Mouse (Mus musculus) MEL (cell line): Measurements from ENCODE around the gene Fhad1. TPM values are rescaled to one million over a fixed set of nuclear protein-coding genes. Genes with fewer than 3 reads are reported as not detected.

Experiments used
- DNase-seq: peaks from one replicate; pipeline ENCODE4 v3.0.0; 2011; ENCODE audit warnings: low read depth, low spot score
- H3K27ac ChIP-seq: 2 replicates; pipeline ENCODE4 v1.5.1; 2012; ENCODE audit warnings: low read depth, mild to moderate bottlenecking, control low read depth, low read length, moderate library complexity; ENCODE audit not compliant: control insufficient read depth
- H3K27me3 ChIP-seq, 2 experiments: fragments of 150-350 bp in 1 of 2; sonication (generic) in 1 of 2; 2 replicates each; pipeline ENCODE4 v1.6.1; 2012; ENCODE audit warnings: low read length in 2 of 2, mild to moderate bottlenecking in 2 of 2, improper control_type of control experiment in 1 of 2, moderate library complexity in 1 of 2; ENCODE audit not compliant: insufficient read depth in 2 of 2, control insufficient read depth in 1 of 2
- H3K36me3 ChIP-seq, 2 experiments: 2 replicates each; pipeline ENCODE4 v1.6.1; 2012 to 2014; ENCODE audit warnings: low read length in 2 of 2, improper control_type of control experiment in 1 of 2, inconsistent platforms in 1 of 2, mild to moderate bottlenecking in 1 of 2; ENCODE audit not compliant: insufficient read depth in 2 of 2, control insufficient read depth in 1 of 2
- H3K4me1 ChIP-seq, 2 experiments: fragments of 150-350 bp in 1 of 2; sonication (generic) in 1 of 2; 2 replicates each; pipeline ENCODE4 v1.6.1; 2012; ENCODE audit warnings: low read length in 2 of 2, improper control_type of control experiment in 1 of 2, mild to moderate bottlenecking in 1 of 2; ENCODE audit not compliant: insufficient read depth in 2 of 2, control insufficient read depth in 1 of 2
- H3K4me3 ChIP-seq, 2 experiments: fragments of 150-350 bp in 1 of 2; sonication (generic) in 1 of 2; 2 replicates each; pipeline ENCODE4 v1.5.1; 2012; ENCODE audit warnings: low read depth in 2 of 2, low read length in 2 of 2, mild to moderate bottlenecking in 2 of 2, moderate library complexity in 2 of 2, control low read depth in 1 of 2, improper control_type of control experiment in 1 of 2; ENCODE audit not compliant: control insufficient read depth in 1 of 2, insufficient read depth in 1 of 2
- H3K79me2 ChIP-seq: 2 replicates; pipeline ENCODE4 v1.6.1; 2012; ENCODE audit warnings: mild to moderate bottlenecking, low read length, moderate library complexity; ENCODE audit not compliant: control insufficient read depth, poor library complexity, insufficient read depth
- H3K9ac ChIP-seq: 2 replicates; pipeline ENCODE4 v1.6.1; 2012; ENCODE audit warnings: low read depth, mild to moderate bottlenecking, control low read depth, low read length, moderate library complexity; ENCODE audit not compliant: control insufficient read depth, poor library complexity, severe bottlenecking
- H3K9me3 ChIP-seq: fragments of 150-350 bp; sonication (generic); replicated peaks from 2 replicates; pipeline ENCODE4 v1.6.1; 2012; ENCODE audit warnings: mild to moderate bottlenecking, low read length, improper control_type of control experiment, moderate library complexity; ENCODE audit not compliant: insufficient read depth
- BHLHE40 ChIP-seq: IDR thresholded peaks from 2 replicates; pipeline ENCODE4 v1.6.1; 2012; ENCODE audit warnings: low read depth, mild to moderate bottlenecking, inconsistent platforms, low read length, improper control_type of control experiment, borderline replicate concordance
- CHD2 ChIP-seq: IDR thresholded peaks from 2 replicates; pipeline ENCODE4 v1.6.1; 2011; ENCODE audit warnings: low read length, improper control_type of control experiment
- CTCF ChIP-seq, 3 experiments: IDR thresholded peaks in 2 of 3; conservative IDR thresholded peaks in 1 of 3; 2 replicates each; pipeline ENCODE4 v1.5.1; 2011 to 2012; ENCODE audit warnings: low read length in 3 of 3, low read depth in 2 of 3, mild to moderate bottlenecking in 2 of 3, improper control_type of control experiment in 1 of 3, inconsistent platforms in 1 of 3, mixed read lengths in 1 of 3, moderate library complexity in 1 of 3; ENCODE audit not compliant: control insufficient read depth in 1 of 3, insufficient read depth in 1 of 3, poor library complexity in 1 of 3, severe bottlenecking in 1 of 3
- E2F4 ChIP-seq: IDR thresholded peaks from 2 replicates; pipeline ENCODE4 v1.6.1; 2011; ENCODE audit warnings: low read depth, low read length, improper control_type of control experiment, borderline replicate concordance
- ELF1 ChIP-seq: IDR thresholded peaks from 2 replicates; pipeline ENCODE4 v1.6.1; 2014; ENCODE audit warnings: low read depth, mild to moderate bottlenecking, inconsistent platforms, low read length, improper control_type of control experiment, moderate library complexity
- ETS1 ChIP-seq: IDR thresholded peaks from 2 replicates; pipeline ENCODE4 v1.6.1; 2012; ENCODE audit warnings: low read depth, mild to moderate bottlenecking, inconsistent platforms, low read length, improper control_type of control experiment, moderate library complexity
- GABPA ChIP-seq: IDR thresholded peaks from 2 replicates; pipeline ENCODE4 v1.6.1; 2012; ENCODE audit warnings: low read depth, mild to moderate bottlenecking, inconsistent platforms, low read length, improper control_type of control experiment, moderate library complexity
- HCFC1 ChIP-seq: IDR thresholded peaks from 2 replicates; pipeline ENCODE4 v1.6.1; 2012; ENCODE audit warnings: low read depth, mild to moderate bottlenecking, inconsistent platforms, low read length, improper control_type of control experiment, moderate library complexity
- JUND ChIP-seq: IDR thresholded peaks from 2 replicates; pipeline ENCODE4 v1.6.1; 2011; ENCODE audit warnings: low read depth, mild to moderate bottlenecking, improper control_type of control experiment, low read length
- KAT2A ChIP-seq: conservative IDR thresholded peaks from 2 replicates; pipeline ENCODE4 v1.6.1; 2012; ENCODE audit warnings: low read depth, low read length, improper control_type of control experiment, inconsistent platforms
- MAX ChIP-seq: IDR thresholded peaks from 2 replicates; pipeline ENCODE4 v1.6.1; 2011; ENCODE audit warnings: low read length, improper control_type of control experiment
- MAZ ChIP-seq: IDR thresholded peaks from 2 replicates; pipeline ENCODE4 v1.6.1; 2012; ENCODE audit warnings: low read depth, mild to moderate bottlenecking, inconsistent platforms, low read length, improper control_type of control experiment
- MEF2A ChIP-seq: IDR thresholded peaks from 2 replicates; pipeline ENCODE4 v1.6.1; 2014; ENCODE audit warnings: low read depth, mild to moderate bottlenecking, inconsistent platforms, low read length, improper control_type of control experiment; ENCODE audit not compliant: poor library complexity, insufficient replicate concordance, severe bottlenecking; ENCODE audit errors: extremely low read depth
- MXI1 ChIP-seq: IDR thresholded peaks from 2 replicates; pipeline ENCODE4 v1.6.1; 2011; ENCODE audit warnings: mild to moderate bottlenecking, low read depth, low read length, improper control_type of control experiment
- MYB ChIP-seq: IDR thresholded peaks from 2 replicates; pipeline ENCODE4 v1.6.1; 2011; ENCODE audit warnings: mild to moderate bottlenecking, low read depth, low read length, improper control_type of control experiment
- MYC ChIP-seq: IDR thresholded peaks from 2 replicates; pipeline ENCODE4 v1.6.1; 2011; ENCODE audit warnings: low read depth, mild to moderate bottlenecking, low read length, improper control_type of control experiment, moderate library complexity
- NELFE ChIP-seq: IDR thresholded peaks from 2 replicates; pipeline ENCODE4 v1.6.1; 2011; ENCODE audit warnings: low read depth, low read length, improper control_type of control experiment
- NRF1 ChIP-seq: IDR thresholded peaks from 2 replicates; pipeline ENCODE4 v1.6.1; 2014; ENCODE audit warnings: low read depth, mild to moderate bottlenecking, inconsistent platforms, low read length, improper control_type of control experiment, moderate library complexity; ENCODE audit not compliant: poor library complexity, insufficient read depth, severe bottlenecking
- POLR2A ChIP-seq, 2 experiments: IDR thresholded peaks; 2 replicates each; pipeline ENCODE4 v1.6.1; 2011 to 2012; ENCODE audit warnings: low read length in 2 of 2, mild to moderate bottlenecking in 2 of 2, control low read depth in 1 of 2, improper control_type of control experiment in 1 of 2, low read depth in 1 of 2, moderate library complexity in 1 of 2; ENCODE audit not compliant: control insufficient read depth in 1 of 2, insufficient read depth in 1 of 2, poor library complexity in 1 of 2
- POLR2AphosphoS5 ChIP-seq: IDR thresholded peaks from 2 replicates; pipeline ENCODE4 v1.6.1; 2012; ENCODE audit warnings: low read depth, borderline replicate concordance, mild to moderate bottlenecking, inconsistent platforms, low read length, moderate library complexity, mixed read lengths
- RAD21 ChIP-seq: IDR thresholded peaks from 2 replicates; pipeline ENCODE4 v1.6.1; 2011; ENCODE audit warnings: mild to moderate bottlenecking, low read depth, low read length, improper control_type of control experiment
- TAL1 ChIP-seq: IDR thresholded peaks from 2 replicates; pipeline ENCODE4 v1.6.1; 2012; ENCODE audit warnings: mild to moderate bottlenecking, inconsistent platforms, low read length, moderate library complexity, mixed read lengths
- USF1 ChIP-seq: IDR thresholded peaks from 2 replicates; pipeline ENCODE4 v1.6.1; 2014; ENCODE audit warnings: low read depth, mild to moderate bottlenecking, inconsistent platforms, low read length, improper control_type of control experiment, moderate library complexity
- USF2 ChIP-seq, 2 experiments: IDR thresholded peaks; 2 replicates each; pipeline ENCODE4 v1.6.1; 2011 to 2012; ENCODE audit warnings: improper control_type of control experiment in 2 of 2, low read length in 2 of 2, borderline replicate concordance in 1 of 2, inconsistent platforms in 1 of 2, low read depth in 1 of 2, mild to moderate bottlenecking in 1 of 2; ENCODE audit not compliant: insufficient read depth in 1 of 2
- ZKSCAN1 ChIP-seq: IDR thresholded peaks from 2 replicates; pipeline ENCODE4 v1.6.1; 2012; ENCODE audit warnings: low read depth, mild to moderate bottlenecking, inconsistent platforms, low read length, improper control_type of control experiment, moderate library complexity
- ZNF384 ChIP-seq: IDR thresholded peaks from 2 replicates; pipeline ENCODE4 v1.6.1; 2012; ENCODE audit warnings: low read depth, mild to moderate bottlenecking, inconsistent platforms, low read length, improper control_type of control experiment
- polyA plus RNA-seq, 2 experiments: library from polyadenylated mRNA; stranded (reverse) in 1 of 2; unstranded in 1 of 2; fragments of >175 nt in 1 of 2; fragments of >200 nt in 1 of 2; gene quantifications; 2 replicates each; pipeline versions ENCODE4 v1.2.1 to v1.2.4; 2012; ENCODE audit warnings: low replicate concordance in 2 of 2, low read depth in 1 of 2; ENCODE audit not compliant: insufficient read length in 2 of 2, insufficient read depth in 1 of 2, missing spikeins in 1 of 2
- total RNA-seq: library from RNA; depleted of rRNA; stranded (reverse); fragments of 300-350 nt; gene quantifications from 2 replicates; pipeline ENCODE4 v1.2.3, GENCODE M21; 2012

Fhad1 gene
- total and polyA plus RNA-seq, 3 experiments = not detected

DNA sequence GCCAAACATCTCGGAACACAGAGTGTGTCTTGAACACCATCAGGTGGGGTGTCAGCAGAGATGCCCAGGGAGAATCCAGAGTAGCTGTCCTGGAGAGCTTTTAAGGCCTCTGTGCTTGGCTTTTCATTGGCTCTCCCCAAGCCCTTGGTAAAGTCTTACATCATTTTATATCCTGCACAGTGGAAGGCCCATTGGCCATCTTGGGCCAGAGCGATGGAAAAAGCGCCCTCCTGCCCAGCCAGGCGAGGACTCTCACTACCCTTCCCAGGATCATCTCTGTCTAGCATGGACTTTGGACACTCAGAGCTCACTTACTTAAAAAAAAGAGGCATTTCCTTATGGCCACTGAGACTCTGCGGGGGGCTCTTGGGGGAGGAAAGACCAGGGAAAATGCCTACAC lies 58.0 kb downstream of the Fhad1 start:
- no peaks in the 10 kb centered on the region for H3K79me2 ChIP-seq
- DNase-seq = no peak
- no peak overlapping the region for H3K4me3 ChIP-seq
- no peaks in the 10 kb centered on the region for H3K9me3 ChIP-seq
- no peaks in the 10 kb centered on the region for H3K27me3 ChIP-seq
- H3K4me1 ChIP-seq = no peaks in the 10 kb centered on the region
- no peaks in the 10 kb centered on the region for H3K36me3 ChIP-seq
- H3K27ac ChIP-seq = no peak overlapping the region
- no peak overlapping the region for H3K9ac ChIP-seq
- TF ChIP-seq MXI1 (no peak), NRF1 (no peak), KAT2A (no peak), CTCF (IDR thresholded peaks at IDR 0.05 in 2 of 3, conservative IDR thresholded peaks at IDR 0.05 in 1 of 3; ENCODE audit: control insufficient read depth in 1 of 3, insufficient read depth in 1 of 3, low read depth in 2 of 3, low read length in 3 of 3, poor library complexity in 1 of 3, severe bottlenecking in 1 of 3) (no peak)
- TF ChIP-seq, all 39 proteins: peak for 0

- Histone ChIP-seq H3K36me3 (no peaks in the 10 kb centered on the region), H3K27me3 (no peaks in the 10 kb centered on the region)
- DNase-seq = no peak
Measured at GRCm38 (mm10) chr4:141954770-141955720, 59.8 kb downstream of the Fhad1 start.

DNA sequence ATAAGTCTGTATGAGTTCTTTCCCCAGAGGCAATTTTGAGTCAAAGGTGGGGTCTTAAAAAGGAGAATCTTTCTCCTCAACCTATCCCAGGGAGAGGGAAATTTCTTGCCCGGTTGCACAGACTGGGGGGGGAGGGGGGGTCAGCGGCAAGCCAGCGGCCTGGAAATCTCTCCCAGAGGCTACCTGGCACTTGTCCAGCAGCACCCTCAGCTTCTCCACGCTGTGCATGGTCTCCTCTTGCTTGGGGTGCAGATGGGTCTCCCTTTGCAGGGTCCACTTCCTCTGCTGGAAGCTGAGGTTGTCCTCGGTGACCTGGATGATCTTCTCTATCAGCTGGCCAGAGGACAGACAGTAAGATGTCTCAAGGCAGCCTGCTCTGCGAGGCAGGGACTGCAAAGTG lies 61.0 kb downstream of the Fhad1 start:
- H3K4me3 ChIP-seq = no peak overlapping the region
- no peaks in the 10 kb centered on the region for H3K4me1 ChIP-seq
- H3K36me3 ChIP-seq = no peaks in the 10 kb centered on the region
- H3K9ac ChIP-seq = no peak overlapping the region
- H3K79me2 ChIP-seq = no peaks in the 10 kb centered on the region
- H3K27ac ChIP-seq = no peak overlapping the region
- no peaks in the 10 kb centered on the region for H3K27me3 ChIP-seq
- no peak for DNase-seq
- no peaks in the 10 kb centered on the region for H3K9me3 ChIP-seq
- TF ChIP-seq NRF1 = no peak
- no peak for TF ChIP-seq MEF2A
- TF ChIP-seq ELF1 = no peak
- no peak for TF ChIP-seq ZKSCAN1
- no peak for TF ChIP-seq E2F4
- TF ChIP-seq TAL1 = no peak
- TF ChIP-seq POLR2A (IDR thresholded peaks at IDR 0.05; ENCODE audit: control insufficient read depth in 1 of 2, insufficient read depth in 1 of 2, low read depth in 1 of 2, low read length in 2 of 2, poor library complexity in 1 of 2) = no peak
- no peak for TF ChIP-seq BHLHE40
- TF ChIP-seq JUND = no peak
- no peak for TF ChIP-seq RAD21
- no peak for TF ChIP-seq USF1
- TF ChIP-seq NELFE = no peak
- no peak for TF ChIP-seq MYB
- TF ChIP-seq ZNF384 = no peak
- no peak for TF ChIP-seq CHD2

More at GRCm38 (mm10) chr4:141954770-141955720, 59.8 kb downstream of the Fhad1 start:
- no peak for TF ChIP-seq USF1
- TF ChIP-seq MXI1 = no peak
- TF ChIP-seq MYC = no peak
- TF ChIP-seq MAX = no peak
- TF ChIP-seq USF2 (IDR thresholded peaks at IDR 0.05; ENCODE audit: borderline replicate concordance in 1 of 2, insufficient read depth in 1 of 2, low read depth in 1 of 2, low read length in 2 of 2) = no peak
- TF ChIP-seq BHLHE40 = no peak
- no peak for TF ChIP-seq MAZ
- no peak for TF ChIP-seq HCFC1
- no peak for TF ChIP-seq MYB
- no peak for TF ChIP-seq GABPA
- TF ChIP-seq MEF2A = no peak
- TF ChIP-seq ETS1 = no peak
- no peak for TF ChIP-seq JUND
- TF ChIP-seq POLR2AphosphoS5 = no peak
- H3K79me2 ChIP-seq = no peaks in the 10 kb centered on the region
- H3K4me1 ChIP-seq = no peaks in the 10 kb centered on the region
- no peak overlapping the region for H3K9ac ChIP-seq
- H3K9me3 ChIP-seq = no peaks in the 10 kb centered on the region
- H3K27ac ChIP-seq = no peak overlapping the region
- H3K4me3 ChIP-seq = no peak overlapping the region
